Mouse (Mus musculus) brown adipose tissue, adult 24 weeks (tissue): ENCODE measurements around the gene Pkig. TPM values are rescaled to one million over a fixed set of nuclear protein-coding genes. Genes with fewer than 3 reads are reported as not detected.
"Not testable (repeated sequence)": the region's sequence is repeated elsewhere in the genome, so short reads cannot be mapped to it uniquely, and the experiment has no call there.

Experiments used
- H3K27ac ChIP-seq: fragments of 200-500 bp; replicated peaks from 2 replicates; pipeline ENCODE4 v1.5.1; 2012; ENCODE audit warnings: low read depth, mild to moderate bottlenecking, low read length
- H3K4me1 ChIP-seq: fragments of 200-500 bp; 2 replicates; pipeline ENCODE4 v1.6.1; 2012; ENCODE audit warnings: low read length, mixed read lengths; ENCODE audit not compliant: control insufficient read depth, insufficient read depth, insufficient read length
- H3K4me3 ChIP-seq: fragments of 200-500 bp; 2 replicates; pipeline ENCODE4 v1.5.1; 2012; ENCODE audit warnings: low read depth, mild to moderate bottlenecking, low read length, moderate library complexity; ENCODE audit not compliant: insufficient read depth
- polyA plus RNA-seq: library from polyadenylated mRNA; stranded (reverse); fragments of >200 nt; gene quantifications from 2 replicates; pipeline ENCODE4 v1.2.4, GENCODE M21; 2012; ENCODE audit not compliant: missing spikeins, insufficient read depth, insufficient read length

Pkig gene
- polyA plus RNA-seq, result 9.5 and 19.7 TPM in 2 replicates

- Histone ChIP-seq H3K27ac (peak within 1 kb of the TSS; percentile 72), H3K4me1 (peaks cover 25% of the 10 kb centered on the region), H3K4me3 (peak within 1 kb of the TSS; percentile 96)
Measured at GRCm38 (mm10) chr2:163657975-163658886, at the start of gene Pkig. Gene Pkig, plus strand, starts transcription at chr2:163658386.

DNA sequence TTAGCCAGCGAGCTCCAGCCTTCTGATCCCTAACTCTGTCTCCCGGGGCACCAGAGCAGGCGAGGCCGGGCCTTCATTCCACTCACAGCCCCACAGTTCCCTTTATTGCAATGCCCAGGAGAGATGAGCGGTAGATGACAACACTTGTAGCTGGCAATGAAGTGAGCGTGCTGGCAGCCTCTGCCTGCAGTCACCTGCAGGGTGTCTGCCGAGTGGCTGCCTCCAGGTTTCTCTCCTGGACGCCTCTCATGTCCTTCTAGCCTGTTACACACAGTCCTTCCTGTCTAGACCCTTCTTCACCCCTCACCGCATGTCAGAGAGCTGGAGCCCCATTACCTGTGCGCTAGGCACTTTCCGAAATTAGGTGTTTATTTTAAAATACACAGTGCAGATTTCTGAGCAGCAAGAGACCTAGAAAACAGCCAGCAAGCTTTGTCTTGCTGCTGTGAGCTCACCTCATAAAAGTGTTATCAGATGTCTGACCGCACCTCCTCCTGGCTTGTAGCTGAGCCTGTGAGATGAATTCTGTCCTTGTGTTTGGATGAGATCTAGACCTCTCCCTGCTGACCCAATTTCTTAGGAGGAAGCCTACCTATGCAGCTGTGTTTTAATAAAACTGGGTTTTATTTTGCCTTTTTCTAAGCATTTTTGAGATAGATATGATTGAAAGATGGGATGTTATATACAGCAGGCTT, 48.8 kb upstream of the Pkig start:
- no peak overlapping the region for H3K4me3 ChIP-seq
- H3K4me1 ChIP-seq, result 0 out of 2 replicates have a peak, but pooled peaks cover 3% of the 10 kb centered on the region
- no peak overlapping the region for H3K27ac ChIP-seq

DNA sequence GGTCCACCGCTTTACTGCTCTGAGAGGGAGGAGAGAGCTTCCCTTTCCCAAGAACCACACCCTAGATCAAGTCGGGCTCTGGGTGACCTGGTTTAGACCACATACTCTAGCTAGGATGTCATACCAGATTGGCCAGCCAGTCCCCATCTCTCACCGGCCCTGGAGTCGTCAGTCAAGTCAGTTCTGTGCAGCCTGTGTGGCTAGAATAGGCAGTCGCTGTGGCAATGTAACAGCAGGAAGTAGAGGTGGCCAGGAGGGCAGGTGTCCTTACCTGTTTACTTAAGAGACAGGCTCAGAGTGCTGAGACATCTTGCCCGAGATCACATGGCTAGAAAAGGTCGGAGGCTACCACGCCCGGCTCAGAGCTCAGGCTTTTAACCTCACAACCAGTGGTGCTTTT, 47.0 kb upstream of the Pkig start:
- Histone ChIP-seq H3K4me3 (no peak overlapping the region), H3K4me1 (no peaks in the 10 kb centered on the region), H3K27ac (no peak overlapping the region)

- H3K4me1 ChIP-seq, result no peaks in the 10 kb centered on the region
- H3K27ac ChIP-seq, result no peak overlapping the region
- no peak overlapping the region for H3K4me3 ChIP-seq
Measured at GRCm38 (mm10) chr2:163613206-163613605, 45.0 kb upstream of the Pkig start.

GRCm38 (mm10) chr2:163613990-163614389, 44.2 kb upstream of the Pkig start:
- no peak overlapping the region for H3K27ac ChIP-seq
- H3K4me1 ChIP-seq, result no peaks in the 10 kb centered on the region
- no peak overlapping the region for H3K4me3 ChIP-seq

DNA sequence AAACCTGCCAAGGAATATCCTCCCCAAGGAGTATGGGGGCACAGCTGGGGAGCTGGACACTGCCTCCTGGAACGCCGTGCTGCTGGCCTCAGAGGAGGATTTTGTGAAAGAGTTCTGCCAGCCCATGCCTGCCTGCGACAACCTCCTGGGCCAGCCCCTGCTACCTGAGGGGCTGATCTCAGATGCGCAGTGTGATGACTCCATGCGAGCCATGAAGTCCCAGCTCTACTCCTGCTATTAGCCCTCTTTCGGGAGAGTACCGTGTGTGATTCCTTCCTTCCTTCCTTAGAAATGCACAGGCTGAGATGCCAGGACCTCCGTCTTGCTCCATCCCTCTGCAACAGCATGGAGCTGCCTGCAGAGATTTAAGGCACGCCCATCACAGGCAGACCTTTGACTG, 42.8 kb upstream of the Pkig start:
- Histone ChIP-seq H3K4me1 (no peaks in the 10 kb centered on the region), H3K27ac (no peak overlapping the region), H3K4me3 (no peak overlapping the region)

GRCm38 (mm10) chr2:163615906-163616651, 42.1 kb upstream of the Pkig start:
- Histone ChIP-seq H3K4me1 (no peaks in the 10 kb centered on the region), H3K4me3 (no peak overlapping the region), H3K27ac (no peak overlapping the region)

DNA sequence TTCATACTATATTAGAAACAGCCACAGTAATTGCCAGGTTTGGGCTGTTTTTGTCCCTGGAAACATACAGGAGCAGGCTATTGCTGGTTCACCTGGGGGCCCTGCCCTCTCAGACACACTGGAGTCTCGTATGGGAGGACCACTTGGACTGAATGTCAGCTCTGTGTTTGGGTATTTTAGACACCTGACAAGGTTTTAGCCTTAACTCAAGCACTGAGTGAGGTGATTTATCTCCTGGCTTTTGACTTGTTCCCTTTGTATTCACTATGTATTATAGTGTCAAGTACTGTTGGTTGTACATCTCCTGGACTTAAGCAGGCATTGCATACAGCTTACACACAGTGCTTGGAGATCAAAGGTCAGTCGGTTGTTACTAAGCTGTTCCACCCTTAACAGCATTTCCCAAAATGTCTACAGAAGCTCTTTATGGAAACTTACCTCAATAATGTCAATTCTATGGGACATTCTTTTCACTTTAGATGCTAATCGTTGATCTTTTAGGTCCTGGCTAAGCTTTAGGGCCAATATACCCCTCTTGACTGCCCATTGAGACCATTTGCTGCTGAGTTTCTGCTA, 41.4 kb upstream of the Pkig start:
- Histone ChIP-seq H3K27ac (no peak overlapping the region), H3K4me1 (no peaks in the 10 kb centered on the region), H3K4me3 (no peak overlapping the region)

- Histone ChIP-seq H3K4me1 (no peaks in the 10 kb centered on the region), H3K4me3 (no peak overlapping the region), H3K27ac (no peak overlapping the region)
Measured at GRCm38 (mm10) chr2:163617232-163617863, 40.8 kb upstream of the Pkig start.

DNA sequence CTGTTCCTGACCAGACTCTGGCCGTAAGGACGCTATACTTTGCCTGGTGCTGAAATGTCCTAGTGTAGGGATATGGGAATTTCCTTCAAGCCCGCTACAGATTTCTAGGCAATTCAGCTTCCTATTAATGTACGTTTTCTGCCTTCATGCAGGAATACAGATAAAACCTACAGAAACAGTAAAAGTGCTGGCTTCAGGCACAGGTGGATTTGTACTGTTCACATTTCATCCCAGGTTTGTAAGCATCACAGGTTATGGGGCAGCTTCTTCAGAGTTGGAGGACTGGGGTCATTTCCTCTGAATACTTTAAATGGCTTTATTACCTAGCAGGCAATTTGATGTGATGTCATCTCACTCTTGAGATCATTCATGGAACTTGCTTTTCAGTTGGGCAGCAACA, 40.3 kb upstream of the Pkig start:
- Histone ChIP-seq H3K4me1 (no peaks in the 10 kb centered on the region), H3K4me3 (no peak overlapping the region), H3K27ac (no peak overlapping the region)

DNA sequence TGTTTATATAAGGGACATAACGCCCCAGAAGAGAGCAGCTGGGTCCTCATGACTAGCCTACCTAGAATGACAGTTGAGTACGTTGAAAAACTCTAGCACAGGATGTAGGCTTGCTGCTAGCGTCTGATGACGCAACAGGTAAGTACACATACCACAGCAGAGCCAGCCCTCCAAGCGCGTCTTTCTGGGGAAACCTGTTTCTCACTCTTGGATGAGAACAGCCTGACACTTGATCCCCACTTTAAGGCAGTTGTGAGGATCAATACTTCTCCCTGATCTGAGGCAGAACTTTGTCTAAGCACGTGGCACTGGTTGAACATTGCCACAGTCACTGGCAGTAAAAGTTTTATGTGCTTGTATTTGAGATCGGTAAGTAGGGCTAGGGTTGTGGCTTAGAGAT, 37.7 kb upstream of the Pkig start:
- H3K4me1 ChIP-seq, result no peaks in the 10 kb centered on the region
- no peak overlapping the region for H3K27ac ChIP-seq
- H3K4me3 ChIP-seq, result no peak overlapping the region

- H3K27ac ChIP-seq, H3K4me1 ChIP-seq, H3K4me3 ChIP-seq: not testable (repeated sequence)
Measured at GRCm38 (mm10) chr2:163621401-163621800, 36.8 kb upstream of the Pkig start.

GRCm38 (mm10) chr2:163631223-163631622, 27.0 kb upstream of the Pkig start:
- Histone ChIP-seq H3K4me1 (no peaks in the 10 kb centered on the region), H3K4me3 (no peak overlapping the region)

DNA sequence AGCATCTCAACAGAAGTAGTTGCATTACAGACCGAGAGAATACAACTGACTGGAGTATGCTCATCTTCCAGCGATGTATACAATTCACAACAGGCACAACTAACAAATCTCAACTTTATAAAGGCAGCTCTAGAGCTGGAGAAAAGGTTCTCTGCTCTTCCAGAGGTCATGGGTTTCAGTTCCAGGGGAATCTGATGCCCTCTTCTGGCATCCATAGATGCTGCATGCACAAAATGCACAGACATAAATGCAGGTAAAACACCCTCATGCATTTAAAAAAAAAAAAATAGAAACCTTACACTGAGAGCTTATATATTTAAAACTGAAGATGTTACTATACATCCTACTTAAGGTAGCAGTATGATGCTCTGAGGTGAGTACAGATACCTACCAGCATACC, 26.5 kb upstream of the Pkig start:
- H3K27ac ChIP-seq, result no peak overlapping the region
- H3K4me3 ChIP-seq, result no peak overlapping the region
- 0 out of 2 replicates have a peak, but pooled peaks cover 2% of the 10 kb centered on the region for H3K4me1 ChIP-seq

More at GRCm38 (mm10) chr2:163631223-163631622, 27.0 kb upstream of the Pkig start:
- no peak overlapping the region for H3K27ac ChIP-seq
